Mouse (Mus musculus) heart, postnatal 4 days (tissue): ENCODE data around the gene Serpinb6b. TPM values are rescaled to one million over a fixed set of nuclear protein-coding genes. Genes with fewer than 3 reads are reported as not detected.
"Not testable (repeated sequence)": the region's sequence is repeated elsewhere in the genome, so short reads cannot be mapped to it uniquely, and the experiment has no call there.

Experiments
- DNase-seq: peaks from one replicate; pipeline ENCODE4 v3.0.0; 2021
- total RNA-seq, 2 experiments: library from RNA; stranded (reverse); gene quantifications; 2 replicates each; pipeline ENCODE4 v1.2.3; 2021

Gene Serpinb6b
- 10 to 100 TPM; 21.8 to 25.0 TPM for total RNA-seq

- peak; percentile 44 for DNase-seq
These were observed at the start of gene Serpinb6b for GRCm38 (mm10) chr13:32964989-32965811. Serpinb6b (plus strand) TSS chr13:32965209.

GRCm38 (mm10) chr13:32922622-32923021 lies 42.4 kb upstream of the Serpinb6b start:
- DNase-seq = peak; percentile 37

GRCm38 (mm10) chr13:32924578-32925360 lies 40.2 kb upstream of the Serpinb6b start:
- peak; percentile 66 for DNase-seq

GRCm38 (mm10) chr13:32926661-32927060 lies 38.3 kb upstream of the Serpinb6b start:
- DNase-seq = no peak

GRCm38 (mm10) chr13:32927241-32927640 lies 37.8 kb upstream of the Serpinb6b start:
- DNase-seq = no peak

- DNase-seq = no peak
These were observed 35.8 kb upstream of the Serpinb6b start for GRCm38 (mm10) chr13:32929107-32929750.

- DNase-seq = no peak
These were observed 30.2 kb upstream of the Serpinb6b start for GRCm38 (mm10) chr13:32934706-32935381.

- not testable (repeated sequence) for DNase-seq
These were observed 26.7 kb upstream of the Serpinb6b start for GRCm38 (mm10) chr13:32938275-32938674.

- DNase-seq = peak; percentile 24
These were observed 25.8 kb upstream of the Serpinb6b start for GRCm38 (mm10) chr13:32939191-32939590.

- no peak for DNase-seq
These were observed 8.5 kb upstream of the Serpinb6b start for GRCm38 (mm10) chr13:32956537-32956936.

GRCm38 (mm10) chr13:32957917-32958316 lies 7.1 kb upstream of the Serpinb6b start:
- DNase-seq = no peak

- DNase-seq = not testable (repeated sequence)
These were observed 6.5 kb upstream of the Serpinb6b start for GRCm38 (mm10) chr13:32958521-32958920.

GRCm38 (mm10) chr13:32963990-32964753 lies 837 bp upstream of the Serpinb6b start:
- no peak for DNase-seq

- DNase-seq = no peak
These were observed 1.1 kb downstream of the Serpinb6b start for GRCm38 (mm10) chr13:32966116-32966515.

- DNase-seq = no peak
These were observed 2.2 kb downstream of the Serpinb6b start for GRCm38 (mm10) chr13:32967233-32967632.

- no peak for DNase-seq
These were observed 3.5 kb downstream of the Serpinb6b start for GRCm38 (mm10) chr13:32968353-32968984.

- DNase-seq = no peak
These were observed 4.1 kb downstream of the Serpinb6b start for GRCm38 (mm10) chr13:32968996-32969640.

GRCm38 (mm10) chr13:32969641-32970040 lies 4.6 kb downstream of the Serpinb6b start:
- no peak for DNase-seq

- no peak for DNase-seq
These were observed 5.8 kb downstream of the Serpinb6b start for GRCm38 (mm10) chr13:32970776-32971175.

GRCm38 (mm10) chr13:32974268-32974667 lies 9.3 kb downstream of the Serpinb6b start:
- no peak for DNase-seq
